Mouse (Mus musculus): ENCODE measurements around the gene Ubtf. TPM values are rescaled to one million over a fixed set of nuclear protein-coding genes. Genes with fewer than 3 reads are reported as not detected.
"Not testable (repeated sequence)": the region's sequence is repeated elsewhere in the genome, so short reads cannot be mapped to it uniquely, and the experiment has no call there.

The Ubtf gene
- polyA plus RNA-seq, 1 experiment from 2014 or later, result 73.0 TPM

- peak overlapping the region; percentile 71 for H3K4me3 ChIP-seq (ENCODE audit: low read length)
- H3K4me1 ChIP-seq (replicated peaks; ENCODE audit: control insufficient read depth, insufficient read depth, low read length), result peaks cover 12% of the 10 kb centered on the region
- peaks cover 4% of the 10 kb centered on the region for H3K36me3 ChIP-seq (ENCODE audit: control insufficient read depth, insufficient read depth, low read length)
- H3K9me3 ChIP-seq (ENCODE audit: control insufficient read depth, low read length), result no peaks in the 10 kb centered on the region
- peak overlapping the region; percentile 61 for H3K4me2 ChIP-seq (ENCODE audit: low read depth, low read length)
- no peaks in the 10 kb centered on the region for H3K27me3 ChIP-seq (ENCODE audit: control insufficient read depth, insufficient read depth, low read depth, low read length)
- ATAC-seq (ENCODE audit: low read depth), result no peak
- WGBS, result 79% methylated on average over 6 of the region's 6 CpGs
- H3K9ac ChIP-seq (ENCODE audit: low read length), result peak overlapping the region; percentile 61
- peak overlapping the region; percentile 67 for H3K27ac ChIP-seq (ENCODE audit: low read length)
These were observed 35.6 kb downstream of the Ubtf start for GRCm38 (mm10) chr11:102283922-102284321.

- not testable (repeated sequence) for H3K9ac ChIP-seq (ENCODE audit: low read length); H3K36me3 ChIP-seq (ENCODE audit: control insufficient read depth, insufficient read depth, low read length); H3K4me2 ChIP-seq (ENCODE audit: low read depth, low read length); H3K4me3 ChIP-seq (ENCODE audit: low read length); H3K9me3 ChIP-seq (ENCODE audit: control insufficient read depth, low read length); ATAC-seq (ENCODE audit: low read depth); H3K27me3 ChIP-seq (ENCODE audit: control insufficient read depth, insufficient read depth, low read depth, low read length); H3K27ac ChIP-seq (ENCODE audit: low read length)
- WGBS, result 71% methylated on average over 6 of the region's 6 CpGs
- peaks cover 11% of the 10 kb centered on the region; the same call in 1 of the 2 replicates for H3K4me1 ChIP-seq (replicated peaks; ENCODE audit: control insufficient read depth, insufficient read depth, low read length)
These were observed 39.3 kb downstream of the Ubtf start for GRCm38 (mm10) chr11:102280267-102280666.

- Histone ChIP-seq H3K9ac (ENCODE audit: low read length) (no peak overlapping the region), H3K27me3 (ENCODE audit: control insufficient read depth, insufficient read depth, low read depth, low read length) (no peaks in the 10 kb centered on the region; the same call in 1 of the 2 replicates), H3K27ac (ENCODE audit: low read length) (no peak overlapping the region), H3K36me3 (ENCODE audit: control insufficient read depth, insufficient read depth, low read length) (no peaks in the 10 kb centered on the region), H3K4me1 (replicated peaks; ENCODE audit: control insufficient read depth, insufficient read depth, low read length) (peaks cover 11% of the 10 kb centered on the region; the same call in 1 of the 2 replicates), H3K4me3 (ENCODE audit: low read length) (no peak overlapping the region), H3K4me2 (ENCODE audit: low read depth, low read length) (no peak overlapping the region), H3K9me3 (ENCODE audit: control insufficient read depth, low read length) (no peaks in the 10 kb centered on the region)
- WGBS, result 86% methylated on average over 3 of the region's 3 CpGs
- no peak for ATAC-seq (ENCODE audit: low read depth)
These were observed 39.9 kb downstream of the Ubtf start for GRCm38 (mm10) chr11:102279595-102279994.

DNA sequence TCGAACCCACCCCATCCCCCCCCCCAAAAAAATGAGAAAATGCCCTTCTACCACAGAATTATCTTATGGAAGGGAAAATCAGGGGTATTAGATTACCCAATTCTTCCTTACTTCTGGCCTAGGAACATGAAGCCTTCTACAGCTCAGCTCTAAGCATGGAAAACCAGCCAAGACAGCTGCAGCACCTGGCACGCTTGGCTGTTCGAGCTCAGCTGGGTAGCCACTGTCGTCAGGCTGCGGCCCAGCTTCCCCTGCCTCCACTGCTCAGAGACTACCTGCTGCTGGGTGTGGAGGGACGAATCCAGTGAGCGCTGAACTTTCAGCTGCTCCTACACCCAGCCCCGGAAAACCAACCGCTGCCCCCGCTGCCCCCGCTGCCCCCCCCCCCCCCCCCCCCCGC lies 41.8 kb downstream of the Ubtf start:
- Histone ChIP-seq H3K27me3 (ENCODE audit: control insufficient read depth, insufficient read depth, low read depth, low read length) (no peaks in the 10 kb centered on the region; the same call in 1 of the 2 replicates), H3K9ac (ENCODE audit: low read length) (no peak overlapping the region), H3K4me2 (ENCODE audit: low read depth, low read length) (no peak overlapping the region), H3K4me1 (replicated peaks; ENCODE audit: control insufficient read depth, insufficient read depth, low read length) (peaks cover 9% of the 10 kb centered on the region; the same call in 1 of the 2 replicates), H3K9me3 (ENCODE audit: control insufficient read depth, low read length) (no peaks in the 10 kb centered on the region), H3K4me3 (ENCODE audit: low read length) (no peak overlapping the region), H3K36me3 (ENCODE audit: control insufficient read depth, insufficient read depth, low read length) (no peaks in the 10 kb centered on the region), H3K27ac (ENCODE audit: low read length) (no peak overlapping the region)
- 72% methylated on average over 9 of the region's 12 CpGs for WGBS
- ATAC-seq (ENCODE audit: low read depth), result no peak

GRCm38 (mm10) chr11:102276411-102276915 lies 43.1 kb downstream of the Ubtf start:
- WGBS, result under 1% methylated on average over 33 of the region's 33 CpGs
- Histone ChIP-seq H3K9ac (ENCODE audit: low read length) (peak overlapping the region; percentile 70), H3K9me3 (ENCODE audit: control insufficient read depth, low read length) (no peaks in the 10 kb centered on the region), H3K27me3 (ENCODE audit: control insufficient read depth, insufficient read depth, low read depth, low read length) (no peaks in the 10 kb centered on the region; the same call in 1 of the 2 replicates), H3K4me1 (replicated peaks; ENCODE audit: control insufficient read depth, insufficient read depth, low read length) (peaks cover 9% of the 10 kb centered on the region; the same call in 1 of the 2 replicates), H3K36me3 (ENCODE audit: control insufficient read depth, insufficient read depth, low read length) (no peaks in the 10 kb centered on the region), H3K4me3 (ENCODE audit: low read length) (peak overlapping the region; percentile 48), H3K27ac (ENCODE audit: low read length) (no peak overlapping the region), H3K4me2 (ENCODE audit: low read depth, low read length) (peak overlapping the region; percentile 77)
- peak; percentile 78 for ATAC-seq (ENCODE audit: low read depth)

DNA sequence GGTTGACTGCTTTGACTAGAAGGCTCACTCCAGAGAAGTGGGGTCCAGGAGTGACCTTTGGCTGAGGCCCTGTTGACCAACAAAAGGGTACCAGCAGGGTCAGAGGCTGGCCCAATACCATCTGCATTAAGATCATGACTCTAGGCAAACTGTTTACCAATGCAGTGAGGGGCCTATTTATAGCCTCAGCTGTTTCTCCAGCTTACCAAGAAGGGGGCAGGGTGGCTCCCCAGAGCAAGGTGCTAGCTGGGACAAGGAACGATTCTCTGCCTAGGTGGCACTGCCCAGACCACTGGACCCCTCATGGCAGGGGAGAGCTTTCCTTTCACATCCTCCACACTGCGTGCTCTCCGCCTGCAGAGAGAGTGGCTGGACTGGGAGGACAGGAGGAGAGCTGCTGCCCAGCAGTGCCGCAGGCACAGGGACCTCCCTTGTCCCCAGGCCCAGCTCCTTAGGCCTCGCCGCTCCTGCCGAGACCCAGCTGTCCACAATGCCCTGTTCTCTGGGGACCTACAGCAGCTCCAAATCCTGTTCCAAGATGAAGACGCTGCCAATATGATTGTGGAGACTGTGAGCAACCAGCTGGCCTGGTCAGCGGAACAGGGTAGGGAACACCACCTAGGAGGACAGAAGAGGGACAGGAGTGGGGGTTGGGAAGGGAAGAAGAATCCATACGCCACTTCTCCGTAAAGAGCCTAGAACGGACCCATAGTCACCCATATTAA lies 50.9 kb downstream of the Ubtf start, which contains the start of gene Asb16:
Asb16 (plus strand) TSS at position 224 of the 725 bp plus-strand sequence.
- WGBS, result 84% methylated on average over 12 of the region's 12 CpGs
- no peak within 1 kb of the TSS for H3K27ac ChIP-seq (ENCODE audit: low read length)
- H3K4me1 ChIP-seq (replicated peaks; ENCODE audit: control insufficient read depth, insufficient read depth, low read length), result 0 out of 2 replicates have a peak, but pooled peaks cover 5% of the 10 kb centered on the region
- H3K9ac ChIP-seq (ENCODE audit: low read length), result no peak within 1 kb of the TSS
- ATAC-seq (ENCODE audit: low read depth), result no peak
- no peaks in the 10 kb centered on the region for H3K27me3 ChIP-seq (ENCODE audit: control insufficient read depth, insufficient read depth, low read depth, low read length)
- H3K9me3 ChIP-seq (ENCODE audit: control insufficient read depth, low read length), result no peaks in the 10 kb centered on the region
- H3K36me3 ChIP-seq (ENCODE audit: control insufficient read depth, insufficient read depth, low read length), result 0 out of 2 replicates have a peak, but pooled peaks cover 4% of the 10 kb centered on the region
- no peak within 1 kb of the TSS for H3K4me2 ChIP-seq (ENCODE audit: low read depth, low read length)
- H3K4me3 ChIP-seq (ENCODE audit: low read length), result no peak within 1 kb of the TSS

DNA sequence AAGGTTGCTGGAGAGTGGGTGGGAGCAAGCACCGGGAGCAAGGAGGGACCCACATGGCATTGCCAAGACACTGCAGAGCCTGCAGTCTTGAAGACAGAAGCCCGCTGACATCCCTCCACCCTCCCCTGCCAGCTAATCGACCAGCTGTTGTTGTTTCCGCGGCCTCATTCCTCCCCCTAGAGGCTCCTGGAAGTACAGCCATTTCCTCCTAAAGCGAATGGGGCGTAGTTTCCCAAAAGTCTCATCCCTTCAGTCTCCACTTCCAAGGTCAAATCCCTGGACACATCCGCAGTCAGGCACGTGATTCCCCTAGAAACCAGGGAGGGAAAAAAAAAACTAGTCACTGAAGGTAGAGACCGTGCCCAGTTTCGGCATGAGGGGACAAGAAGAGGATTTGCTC lies 52.1 kb downstream of the Ubtf start:
- Histone ChIP-seq H3K4me3 (ENCODE audit: low read length) (no peak overlapping the region), H3K9ac (ENCODE audit: low read length) (no peak overlapping the region), H3K4me2 (ENCODE audit: low read depth, low read length) (no peak overlapping the region), H3K27ac (ENCODE audit: low read length) (no peak overlapping the region), H3K4me1 (replicated peaks; ENCODE audit: control insufficient read depth, insufficient read depth, low read length) (0 out of 2 replicates have a peak, but pooled peaks cover 5% of the 10 kb centered on the region), H3K27me3 (ENCODE audit: control insufficient read depth, insufficient read depth, low read depth, low read length) (no peaks in the 10 kb centered on the region), H3K9me3 (ENCODE audit: control insufficient read depth, low read length) (no peaks in the 10 kb centered on the region), H3K36me3 (ENCODE audit: control insufficient read depth, insufficient read depth, low read length) (peaks cover 4% of the 10 kb centered on the region; the same call in 1 of the 2 replicates)
- ATAC-seq (ENCODE audit: low read depth), result peak; percentile 78
- WGBS, result 4% methylated on average over 11 of the region's 11 CpGs

GRCm38 (mm10) chr11:102266631-102267355 lies 52.7 kb downstream of the Ubtf start:
- H3K27me3 ChIP-seq (ENCODE audit: control insufficient read depth, insufficient read depth, low read depth, low read length), result no peaks in the 10 kb centered on the region
- peaks cover 7% of the 10 kb centered on the region; the same call in 1 of the 2 replicates for H3K36me3 ChIP-seq (ENCODE audit: control insufficient read depth, insufficient read depth, low read length)
- H3K9ac ChIP-seq (ENCODE audit: low read length), result no peak overlapping the region
- no peaks in the 10 kb centered on the region for H3K9me3 ChIP-seq (ENCODE audit: control insufficient read depth, low read length)
- H3K4me2 ChIP-seq (ENCODE audit: low read depth, low read length), result no peak overlapping the region
- H3K4me3 ChIP-seq (ENCODE audit: low read length), result no peak overlapping the region
- no peak overlapping the region for H3K27ac ChIP-seq (ENCODE audit: low read length)
- H3K4me1 ChIP-seq (replicated peaks; ENCODE audit: control insufficient read depth, insufficient read depth, low read length), result 0 out of 2 replicates have a peak, but pooled peaks cover 5% of the 10 kb centered on the region
- 79% methylated on average over 8 of the region's 8 CpGs for WGBS
- 0 out of 2 replicates have a peak, but pooled peaks have one; percentile 4 for ATAC-seq (ENCODE audit: low read depth)

- Histone ChIP-seq H3K27ac (ENCODE audit: low read length) (no peak overlapping the region), H3K36me3 (ENCODE audit: control insufficient read depth, insufficient read depth, low read length) (peaks cover 7% of the 10 kb centered on the region; the same call in 1 of the 2 replicates), H3K4me3 (ENCODE audit: low read length) (no peak overlapping the region), H3K4me1 (replicated peaks; ENCODE audit: control insufficient read depth, insufficient read depth, low read length) (0 out of 2 replicates have a peak, but pooled peaks cover 5% of the 10 kb centered on the region), H3K27me3 (ENCODE audit: control insufficient read depth, insufficient read depth, low read depth, low read length) (no peaks in the 10 kb centered on the region), H3K9ac (ENCODE audit: low read length) (no peak overlapping the region), H3K9me3 (ENCODE audit: control insufficient read depth, low read length) (no peaks in the 10 kb centered on the region), H3K4me2 (ENCODE audit: low read depth, low read length) (no peak overlapping the region)
- no peak for ATAC-seq (ENCODE audit: low read depth)
- 63% methylated on average over 14 of the region's 14 CpGs for WGBS
These were observed 53.7 kb downstream of the Ubtf start for GRCm38 (mm10) chr11:102265816-102266215.
